Mouse (Mus musculus): ENCODE measurements around the gene Snx9. TPM values are rescaled to one million over a fixed set of nuclear protein-coding genes. Genes with fewer than 3 reads are reported as not detected.

The Snx9 gene
- polyA plus RNA-seq, 1 experiment from 2014 or later: 39.9 TPM

DNA sequence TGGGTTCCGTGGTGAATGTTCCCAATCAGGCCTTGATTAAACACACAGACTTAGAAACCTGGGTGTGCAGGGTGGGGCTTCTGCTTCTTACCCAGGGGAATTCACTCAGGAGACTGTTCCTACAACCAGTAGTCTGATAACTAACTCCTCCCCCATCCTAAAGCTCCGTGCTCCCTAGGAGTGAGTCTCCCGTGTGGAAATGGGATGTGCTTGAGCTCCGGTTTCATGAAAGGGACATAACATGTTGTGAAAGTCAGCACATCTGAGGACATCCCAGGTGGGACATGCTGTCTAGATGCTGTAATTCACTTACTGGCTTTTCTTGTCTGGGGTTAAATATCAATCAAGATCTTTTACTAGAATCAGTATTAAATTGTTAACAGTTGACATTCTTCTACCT lies 111.3 kb downstream of the Snx9 start:
- H3K9ac ChIP-seq (replicated peaks; ENCODE audit: low read depth, low read length): no peak overlapping the region
- H3K4me2 ChIP-seq (replicated peaks; ENCODE audit: low read depth, low read length): no peak overlapping the region
- no peak overlapping the region for H3K4me3 ChIP-seq (ENCODE audit: low read depth, low read length)
- H3K27ac ChIP-seq (ENCODE audit: low read length): no peak overlapping the region
- no peak for ATAC-seq (ENCODE audit: insufficient number of reproducible peaks, insufficient read depth, low FRiP score, low read depth)
- no peaks in the 10 kb centered on the region for H3K27me3 ChIP-seq (ENCODE audit: control insufficient read depth, insufficient read depth, low read length)
- peaks cover 7% of the 10 kb centered on the region; the same call in 1 of the 2 replicates for H3K4me1 ChIP-seq (ENCODE audit: control insufficient read depth, insufficient read depth, low read length)
- 68% methylated on average over 4 of the region's 4 CpGs for WGBS
- no peaks in the 10 kb centered on the region for H3K36me3 ChIP-seq (ENCODE audit: control insufficient read depth, insufficient read depth, low read length)
- no peaks in the 10 kb centered on the region for H3K9me3 ChIP-seq (ENCODE audit: control insufficient read depth, low read depth, low read length)

DNA sequence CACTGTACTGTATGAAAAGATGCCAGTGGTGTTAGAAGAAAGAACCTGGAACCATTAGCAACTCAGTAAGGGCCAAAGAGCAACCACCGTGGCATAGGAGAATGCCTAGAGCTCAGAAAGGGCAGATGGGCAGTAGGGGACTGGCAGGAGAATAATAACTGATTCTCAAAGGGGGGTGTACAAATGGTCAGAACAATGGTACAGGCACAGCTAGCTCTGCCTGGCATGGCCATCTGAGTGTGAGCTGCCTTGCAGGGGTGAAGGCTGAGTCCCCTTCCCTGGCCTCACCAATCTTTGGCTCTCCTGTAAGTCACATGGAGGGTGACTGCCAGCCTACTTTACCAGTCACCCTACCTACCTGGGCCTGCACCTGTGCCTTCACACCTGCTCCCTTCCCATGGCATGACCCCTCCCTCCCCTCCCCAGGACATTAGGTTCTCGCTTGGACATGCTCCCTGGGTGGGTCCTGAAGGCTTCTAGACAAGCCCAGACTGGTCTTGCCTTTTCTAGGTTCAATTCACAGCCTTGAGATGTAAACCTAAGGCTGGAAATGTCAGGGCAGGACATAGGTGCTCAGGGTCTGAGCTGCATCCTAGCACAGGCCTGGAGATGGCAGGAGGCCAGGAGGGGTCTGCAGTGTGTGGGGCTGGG lies 115.3 kb downstream of the Snx9 start:
- no peak overlapping the region for H3K4me2 ChIP-seq (replicated peaks; ENCODE audit: low read depth, low read length)
- no peak overlapping the region for H3K9ac ChIP-seq (replicated peaks; ENCODE audit: low read depth, low read length)
- H3K27me3 ChIP-seq (ENCODE audit: control insufficient read depth, insufficient read depth, low read length): no peaks in the 10 kb centered on the region
- no peaks in the 10 kb centered on the region for H3K36me3 ChIP-seq (ENCODE audit: control insufficient read depth, insufficient read depth, low read length)
- H3K4me3 ChIP-seq (ENCODE audit: low read depth, low read length): no peak overlapping the region
- no peaks in the 10 kb centered on the region for H3K9me3 ChIP-seq (ENCODE audit: control insufficient read depth, low read depth, low read length)
- WGBS: 89% methylated on average over 2 of the region's 2 CpGs
- peak overlapping the region; percentile 3; the same call in 1 of the 2 replicates for H3K27ac ChIP-seq (ENCODE audit: low read length)
- peaks cover 21% of the 10 kb centered on the region for H3K4me1 ChIP-seq (ENCODE audit: control insufficient read depth, insufficient read depth, low read length)
- ATAC-seq (ENCODE audit: insufficient number of reproducible peaks, insufficient read depth, low FRiP score, low read depth): no peak

DNA sequence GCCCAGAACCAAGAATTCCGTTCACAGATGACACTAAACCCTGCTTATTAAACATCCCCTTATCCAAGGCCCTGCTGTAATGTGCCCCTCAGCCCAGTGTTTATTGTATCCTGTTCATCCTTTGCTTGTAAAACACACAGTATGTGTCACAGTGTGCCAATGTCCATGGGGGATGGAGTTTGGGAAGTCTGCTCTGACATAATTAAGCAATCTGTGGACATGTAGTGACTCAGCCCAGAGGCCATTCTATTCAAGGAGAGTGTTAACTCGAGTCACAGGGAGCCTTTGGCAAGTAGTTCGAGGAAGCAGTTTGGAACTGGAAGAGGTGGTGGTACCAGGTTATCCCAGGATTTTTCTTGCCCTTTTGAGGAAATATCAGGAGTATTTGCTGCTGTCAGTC lies 116.0 kb downstream of the Snx9 start:
- Histone ChIP-seq H3K27me3 (ENCODE audit: control insufficient read depth, insufficient read depth, low read length) (no peaks in the 10 kb centered on the region), H3K9ac (replicated peaks; ENCODE audit: low read depth, low read length) (no peak overlapping the region), H3K4me1 (ENCODE audit: control insufficient read depth, insufficient read depth, low read length) (peaks cover 21% of the 10 kb centered on the region), H3K27ac (ENCODE audit: low read length) (peak overlapping the region; percentile 56; the same call in 1 of the 2 replicates), H3K4me3 (ENCODE audit: low read depth, low read length) (no peak overlapping the region), H3K4me2 (replicated peaks; ENCODE audit: low read depth, low read length) (no peak overlapping the region), H3K36me3 (ENCODE audit: control insufficient read depth, insufficient read depth, low read length) (no peaks in the 10 kb centered on the region), H3K9me3 (ENCODE audit: control insufficient read depth, low read depth, low read length) (no peaks in the 10 kb centered on the region)
- no peak for ATAC-seq (ENCODE audit: insufficient number of reproducible peaks, insufficient read depth, low FRiP score, low read depth)
- 41% methylated on average over 3 of the region's 3 CpGs for WGBS

DNA sequence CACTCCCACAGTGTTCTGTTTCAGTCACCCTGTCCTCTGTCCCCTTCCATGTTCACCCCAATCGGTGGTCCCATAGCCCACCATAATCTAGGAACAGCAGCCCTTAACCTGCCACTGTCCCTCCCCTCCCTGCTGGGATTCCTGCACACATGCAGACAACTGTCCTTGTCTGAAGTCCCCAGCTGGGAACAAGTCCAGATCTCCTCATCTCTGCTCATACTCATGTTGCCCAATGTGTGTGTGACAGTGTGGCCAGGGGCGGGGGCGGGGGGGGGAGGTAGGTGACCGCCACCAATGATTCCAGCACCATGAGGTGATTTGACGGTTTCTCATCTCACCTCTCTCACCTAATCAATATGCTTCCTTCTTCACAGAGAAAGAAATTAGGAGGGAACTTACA lies 117.1 kb downstream of the Snx9 start:
- WGBS: 90% methylated on average over 5 of the region's 5 CpGs
- H3K27me3 ChIP-seq (ENCODE audit: control insufficient read depth, insufficient read depth, low read length): no peaks in the 10 kb centered on the region
- peak overlapping the region; percentile 86 for H3K27ac ChIP-seq (ENCODE audit: low read length)
- H3K9me3 ChIP-seq (ENCODE audit: control insufficient read depth, low read depth, low read length): no peaks in the 10 kb centered on the region
- no peak overlapping the region for H3K4me3 ChIP-seq (ENCODE audit: low read depth, low read length)
- no peak for ATAC-seq (ENCODE audit: insufficient number of reproducible peaks, insufficient read depth, low FRiP score, low read depth)
- H3K9ac ChIP-seq (replicated peaks; ENCODE audit: low read depth, low read length): no peak overlapping the region
- no peaks in the 10 kb centered on the region for H3K36me3 ChIP-seq (ENCODE audit: control insufficient read depth, insufficient read depth, low read length)
- H3K4me2 ChIP-seq (replicated peaks; ENCODE audit: low read depth, low read length): no peak overlapping the region
- H3K4me1 ChIP-seq (ENCODE audit: control insufficient read depth, insufficient read depth, low read length): peaks cover 21% of the 10 kb centered on the region

DNA sequence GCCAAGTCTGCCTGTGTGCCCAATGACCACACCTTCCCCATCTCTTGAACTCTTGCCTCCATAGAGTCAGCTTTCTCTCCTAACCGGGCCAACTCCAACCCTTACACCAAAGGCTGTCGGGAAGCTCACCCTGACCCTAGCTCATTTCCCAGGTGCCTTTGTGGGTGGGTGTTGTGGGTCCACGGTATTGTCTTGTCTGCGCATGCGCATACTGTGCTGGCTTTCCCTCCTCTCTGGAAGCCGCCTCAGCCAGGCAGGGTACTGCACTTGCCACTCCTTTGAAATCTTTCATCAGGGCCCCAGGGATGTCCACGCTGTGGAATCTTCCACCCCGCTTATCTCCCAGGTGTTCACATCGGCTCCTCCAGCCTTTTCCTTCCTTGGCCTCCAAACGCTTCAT lies 117.5 kb downstream of the Snx9 start:
- no peaks in the 10 kb centered on the region for H3K27me3 ChIP-seq (ENCODE audit: control insufficient read depth, insufficient read depth, low read length)
- no peaks in the 10 kb centered on the region for H3K36me3 ChIP-seq (ENCODE audit: control insufficient read depth, insufficient read depth, low read length)
- peak overlapping the region; percentile 2; the same call in 1 of the 2 replicates for H3K4me3 ChIP-seq (ENCODE audit: low read depth, low read length)
- 83% methylated on average over 10 of the region's 10 CpGs for WGBS
- peak overlapping the region; percentile 20; the same call in 1 of the 2 replicates for H3K4me2 ChIP-seq (replicated peaks; ENCODE audit: low read depth, low read length)
- no peak for ATAC-seq (ENCODE audit: insufficient number of reproducible peaks, insufficient read depth, low FRiP score, low read depth)
- H3K9ac ChIP-seq (replicated peaks; ENCODE audit: low read depth, low read length): no peak overlapping the region
- no peaks in the 10 kb centered on the region for H3K9me3 ChIP-seq (ENCODE audit: control insufficient read depth, low read depth, low read length)
- peak overlapping the region; percentile 86 for H3K27ac ChIP-seq (ENCODE audit: low read length)
- H3K4me1 ChIP-seq (ENCODE audit: control insufficient read depth, insufficient read depth, low read length): peaks cover 21% of the 10 kb centered on the region

DNA sequence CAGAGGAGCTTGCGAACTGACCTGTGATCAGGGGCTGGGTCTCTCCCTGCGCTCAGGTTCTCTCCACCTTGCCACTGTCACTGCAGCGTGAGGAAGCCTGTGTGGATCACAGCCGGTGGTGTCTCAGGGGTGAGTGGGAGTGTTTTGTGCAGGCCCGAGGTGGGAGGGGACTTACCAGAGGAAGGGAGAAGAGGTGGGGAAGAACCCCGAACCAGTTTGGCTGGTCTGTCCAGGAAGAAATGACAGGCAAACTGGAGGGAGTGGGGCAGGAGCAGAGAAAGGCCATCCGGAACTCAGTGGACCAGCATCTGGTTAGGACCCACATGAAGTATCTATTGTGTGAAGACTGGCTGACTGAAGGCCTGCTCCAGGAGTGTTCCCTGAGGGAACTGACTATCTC lies 118.0 kb downstream of the Snx9 start:
- Histone ChIP-seq H3K36me3 (ENCODE audit: control insufficient read depth, insufficient read depth, low read length) (no peaks in the 10 kb centered on the region), H3K27ac (ENCODE audit: low read length) (peak overlapping the region; percentile 86), H3K9me3 (ENCODE audit: control insufficient read depth, low read depth, low read length) (no peaks in the 10 kb centered on the region), H3K4me1 (ENCODE audit: control insufficient read depth, insufficient read depth, low read length) (peaks cover 21% of the 10 kb centered on the region), H3K4me3 (ENCODE audit: low read depth, low read length) (peak overlapping the region; percentile 2; the same call in 1 of the 2 replicates), H3K4me2 (replicated peaks; ENCODE audit: low read depth, low read length) (peak overlapping the region; percentile 20), H3K9ac (replicated peaks; ENCODE audit: low read depth, low read length) (no peak overlapping the region), H3K27me3 (ENCODE audit: control insufficient read depth, insufficient read depth, low read length) (no peaks in the 10 kb centered on the region)
- peak; percentile 67 for ATAC-seq (ENCODE audit: insufficient number of reproducible peaks, insufficient read depth, low FRiP score, low read depth)
- 58% methylated on average over 7 of the region's 7 CpGs for WGBS

DNA sequence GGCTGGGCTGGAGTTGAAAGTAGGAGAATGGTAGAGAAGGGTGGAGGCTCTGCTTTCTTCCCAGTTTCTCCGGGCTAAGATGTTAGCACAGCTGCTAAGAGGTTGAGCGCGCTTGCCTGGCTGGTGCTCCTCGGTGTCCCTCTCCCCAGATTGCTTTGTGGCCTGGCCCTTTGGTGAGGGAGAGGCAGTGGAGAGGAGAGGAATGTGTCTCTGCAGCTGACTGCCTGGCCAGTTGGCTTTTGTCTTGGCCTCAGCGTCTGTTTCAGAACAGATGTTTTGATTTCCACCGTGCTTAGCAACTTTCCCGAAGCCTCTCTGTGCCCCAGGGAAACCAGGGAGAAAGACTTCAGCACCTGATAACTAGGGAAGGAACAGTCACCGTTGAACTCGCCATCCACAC lies 118.7 kb downstream of the Snx9 start:
- no peaks in the 10 kb centered on the region for H3K9me3 ChIP-seq (ENCODE audit: control insufficient read depth, low read depth, low read length)
- no peak overlapping the region for H3K9ac ChIP-seq (replicated peaks; ENCODE audit: low read depth, low read length)
- H3K4me1 ChIP-seq (ENCODE audit: control insufficient read depth, insufficient read depth, low read length): peaks cover 21% of the 10 kb centered on the region
- H3K27ac ChIP-seq (ENCODE audit: low read length): peak overlapping the region; percentile 86
- no peaks in the 10 kb centered on the region for H3K36me3 ChIP-seq (ENCODE audit: control insufficient read depth, insufficient read depth, low read length)
- no peaks in the 10 kb centered on the region for H3K27me3 ChIP-seq (ENCODE audit: control insufficient read depth, insufficient read depth, low read length)
- H3K4me3 ChIP-seq (ENCODE audit: low read depth, low read length): no peak overlapping the region
- H3K4me2 ChIP-seq (replicated peaks; ENCODE audit: low read depth, low read length): peak overlapping the region; percentile 3; the same call in 1 of the 2 replicates
- 32% methylated on average over 9 of the region's 9 CpGs for WGBS
- no peak for ATAC-seq (ENCODE audit: insufficient number of reproducible peaks, insufficient read depth, low FRiP score, low read depth)

DNA sequence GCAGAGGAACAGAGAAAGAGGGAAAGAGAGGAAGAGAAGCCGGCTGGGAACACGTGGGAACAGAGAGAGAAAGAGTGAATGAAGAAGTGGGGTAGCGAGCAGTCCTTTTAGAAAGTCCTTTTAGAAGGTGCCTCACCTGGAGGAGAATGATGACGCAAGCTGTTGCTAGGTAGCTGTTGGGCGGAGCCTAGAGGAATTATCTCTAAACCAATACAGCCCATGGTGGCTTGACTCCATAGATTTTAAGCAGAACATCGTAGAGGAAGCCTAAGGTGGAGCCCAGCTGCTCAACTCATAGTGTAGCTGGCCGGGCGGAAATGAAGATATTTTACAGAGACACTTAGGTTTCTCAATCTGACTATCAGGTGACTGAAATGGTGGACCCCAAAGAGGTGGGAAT lies 122.6 kb downstream of the Snx9 start:
- Histone ChIP-seq H3K9ac (replicated peaks; ENCODE audit: low read depth, low read length) (no peak overlapping the region), H3K9me3 (ENCODE audit: control insufficient read depth, low read depth, low read length) (no peaks in the 10 kb centered on the region), H3K36me3 (ENCODE audit: control insufficient read depth, insufficient read depth, low read length) (no peaks in the 10 kb centered on the region), H3K4me2 (replicated peaks; ENCODE audit: low read depth, low read length) (no peak overlapping the region), H3K27me3 (ENCODE audit: control insufficient read depth, insufficient read depth, low read length) (no peaks in the 10 kb centered on the region), H3K4me3 (ENCODE audit: low read depth, low read length) (no peak overlapping the region), H3K4me1 (ENCODE audit: control insufficient read depth, insufficient read depth, low read length) (peaks cover 19% of the 10 kb centered on the region), H3K27ac (ENCODE audit: low read length) (no peak overlapping the region)
- ATAC-seq (ENCODE audit: insufficient number of reproducible peaks, insufficient read depth, low FRiP score, low read depth): no peak
- WGBS: 82% methylated on average over 8 of the region's 8 CpGs

Measured in stomach, embryonic 14.5 days (tissue).